Mouse (Mus musculus) retina, adult 2 months (tissue): ENCODE results near the gene Med29.

ENCODE experiments used
- DNase-seq: peaks from one replicate; pipeline ENCODE4 v3.0.0-alpha.2; 2012; ENCODE audit warnings: low read depth, low spot score

The Med29 gene

GRCm38 (mm10) chr7:28376011-28376771, 16.3 kb downstream of the Med29 start:
- no peak for DNase-seq

- DNase-seq = no peak
Observed at GRCm38 (mm10) chr7:28375176-28375921, 17.2 kb downstream of the Med29 start.

GRCm38 (mm10) chr7:28374647-28375046, 17.9 kb downstream of the Med29 start:
- DNase-seq = no peak

GRCm38 (mm10) chr7:28373891-28374495, 18.5 kb downstream of the Med29 start:
- no peak for DNase-seq

- DNase-seq = peak; percentile 70
Observed at GRCm38 (mm10) chr7:28373131-28373581, 19.4 kb downstream of the Med29 start.

- peak; percentile 92 for DNase-seq
Observed at GRCm38 (mm10) chr7:28372251-28373108, 20.0 kb downstream of the Med29 start, which contains the start of gene Plekhg2. Gene Plekhg2, minus strand, starts transcription at chr7:28372599.

GRCm38 (mm10) chr7:28371514-28371989, 21.0 kb downstream of the Med29 start:
- DNase-seq = no peak

- no peak for DNase-seq
Observed at GRCm38 (mm10) chr7:28370977-28371513, 21.5 kb downstream of the Med29 start.

GRCm38 (mm10) chr7:28370051-28370450, 22.5 kb downstream of the Med29 start:
- DNase-seq = no peak

- DNase-seq = no peak
Observed at GRCm38 (mm10) chr7:28368276-28368920, 24.1 kb downstream of the Med29 start.

GRCm38 (mm10) chr7:28367663-28368275, 24.7 kb downstream of the Med29 start:
- DNase-seq = no peak

GRCm38 (mm10) chr7:28362441-28363060, 30.0 kb downstream of the Med29 start:
- DNase-seq = no peak

- no peak for DNase-seq
Observed at GRCm38 (mm10) chr7:28361647-28362341, 30.7 kb downstream of the Med29 start.

- DNase-seq = no peak
Observed at GRCm38 (mm10) chr7:28360291-28360690, 32.2 kb downstream of the Med29 start.

- DNase-seq = no peak
Observed at GRCm38 (mm10) chr7:28359854-28360253, 32.7 kb downstream of the Med29 start.

- DNase-seq = no peak
Observed at GRCm38 (mm10) chr7:28358431-28358830, 34.1 kb downstream of the Med29 start.

- no peak for DNase-seq
Observed at GRCm38 (mm10) chr7:28357984-28358383, 34.5 kb downstream of the Med29 start.

- DNase-seq = no peak
Observed at GRCm38 (mm10) chr7:28356981-28357380, 35.5 kb downstream of the Med29 start.

GRCm38 (mm10) chr7:28355221-28355620, 37.3 kb downstream of the Med29 start:
- DNase-seq = no peak
